Mouse (Mus musculus) central nervous system, embryonic 11.5 days (tissue): ENCODE data around the gene Cst9. TPM values are rescaled to one million over a fixed set of nuclear protein-coding genes. Genes with fewer than 3 reads are reported as not detected.

Experiments used
- polyA plus RNA-seq: library from polyadenylated mRNA; depleted of rRNA; stranded (reverse); fragments of >200 nt; gene quantifications from 2 replicates; pipeline ENCODE4 v1.2.3, GENCODE M21; 2012; rRNA removed

Cst9 gene
- polyA plus RNA-seq: not detected in 2 replicates

GRCm38 (mm10) chr2:148834912-148835311, at the start of gene Cst9:
Gene Cst9 (plus strand): TSS chr2:148835147.

GRCm38 (mm10) chr2:148789142-148789541, 45.8 kb upstream of the Cst9 start, which contains the start of gene Cst12:
Gene Cst12 (plus strand): TSS chr2:148789361.

GRCm38 (mm10) chr2:148798485-148798884, 36.5 kb upstream of the Cst9 start, which contains the start of gene Cst8:
Gene Cst8 (plus strand): TSS chr2:148798785.

GRCm38 (mm10) chr2:148819909-148820308, 15.0 kb upstream of the Cst9 start, which contains the start of gene Cst13:
Gene Cst13 (plus strand): TSS chr2:148820081.

GRCm38 (mm10) chr2:148864966-148865365, 30.0 kb downstream of the Cst9 start, which contains the start of gene 9230104L09Rik:
Gene 9230104L09Rik (minus strand): TSS chr2:148865038.

GRCm38 (mm10) chr2:148875335-148875811, 40.4 kb downstream of the Cst9 start, which contains the start of gene Cst3:
Gene Cst3 (minus strand): TSS chr2:148875692.

Other genes with a start within 250 kb of the Cst9 start
- 87.5 and 93.2 TPM in 2 replicates for gene Nxt1, start 162.5 kb upstream of the Cst9 start, polyA plus RNA-seq
- 22.0 and 24.8 TPM in 2 replicates for gene Gzf1, start 154.1 kb upstream of the Cst9 start, polyA plus RNA-seq
- 8.4 and 12.1 TPM in 2 replicates for gene Napb, start 102.7 kb upstream of the Cst9 start, polyA plus RNA-seq
- gene Cstl1, start 84.8 kb upstream of the Cst9 start, polyA plus RNA-seq: not detected in 2 replicates
- not detected in 2 replicates for gene Cst11, start 63.6 kb upstream of the Cst9 start, polyA plus RNA-seq
- not detected in 2 replicates for gene 8030411F24Rik, start 53.1 kb upstream of the Cst9 start, polyA plus RNA-seq
- gene Cst12, start 45.8 kb upstream of the Cst9 start, polyA plus RNA-seq: not detected in 2 replicates
- not detected in 2 replicates for gene Cst8, start 36.4 kb upstream of the Cst9 start, polyA plus RNA-seq
- not detected in 2 replicates for gene Cst13, start 15.1 kb upstream of the Cst9 start, polyA plus RNA-seq
- gene 9230104L09Rik, start 29.9 kb downstream of the Cst9 start, polyA plus RNA-seq: not detected in 2 replicates
- 335 and 376 TPM in 2 replicates for gene Cst3, start 40.5 kb downstream of the Cst9 start, polyA plus RNA-seq
- gene Gm1330, start 168.1 kb downstream of the Cst9 start, polyA plus RNA-seq: not detected in 2 replicates
- not detected in 2 replicates for gene Gm10750, start 182.1 kb downstream of the Cst9 start, polyA plus RNA-seq